Mouse (Mus musculus): ENCODE measurements around the gene Chst15.

- no peak for TF ChIP-seq CTCF (IDR thresholded peaks at IDR 0.05)
- no peak for TF ChIP-seq EP300 (IDR thresholded peaks at IDR 0.05)
Observed at GRCm38 (mm10) chr7:132263186-132263585, 53.8 kb downstream of the Chst15 start.
